Mouse (Mus musculus): ENCODE measurements around the gene Csk. TPM values are rescaled to one million over a fixed set of nuclear protein-coding genes. Genes with fewer than 3 reads are reported as not detected.

The Csk gene
- polyA plus RNA-seq, 1 experiment from 2014 or later = 28.0 TPM

- H3K9ac ChIP-seq (ENCODE audit: low read length) = peak overlapping the region; percentile 96
- no peak for ATAC-seq (replicated peaks; ENCODE audit: low FRiP score, low TSS enrichment, low read depth)
Observed at GRCm38 (mm10) chr9:57644442-57644943, 8.9 kb downstream of the Csk start.

GRCm38 (mm10) chr9:57643856-57644180 lies 9.6 kb downstream of the Csk start:
- H3K9ac ChIP-seq (ENCODE audit: low read length) = peak overlapping the region; percentile 96
- peaks cover 7% of the 10 kb centered on the region for H3K36me3 ChIP-seq (ENCODE audit: control insufficient read depth, insufficient read depth, low read length)
- H3K27me3 ChIP-seq (replicated peaks; ENCODE audit: control insufficient read depth, insufficient read depth, low read length) = no peaks in the 10 kb centered on the region
- ATAC-seq (replicated peaks; ENCODE audit: low FRiP score, low TSS enrichment, low read depth) = no peak
- WGBS = 35% methylated on average over 7 of the region's 7 CpGs
- peak overlapping the region; percentile 88 for H3K4me3 ChIP-seq (ENCODE audit: low read depth, low read length)
- peaks cover 48% of the 10 kb centered on the region for H3K4me1 ChIP-seq (replicated peaks; ENCODE audit: control insufficient read depth, insufficient read depth, low read length)
- H3K9me3 ChIP-seq (ENCODE audit: control insufficient read depth, low read length) = no peaks in the 10 kb centered on the region
- peak overlapping the region; percentile 71 for H3K4me2 ChIP-seq (ENCODE audit: low read length)
- DNase-seq (ENCODE audit: low spot score) = no peak
- no peak overlapping the region for H3K27ac ChIP-seq (ENCODE audit: low read depth)

More at GRCm38 (mm10) chr9:57644442-57644943, 8.9 kb downstream of the Csk start:
- Histone ChIP-seq H3K4me3 (ENCODE audit: low read depth, low read length) (peak overlapping the region; percentile 88), H3K36me3 (ENCODE audit: control insufficient read depth, insufficient read depth, low read length) (peaks cover 7% of the 10 kb centered on the region), H3K27me3 (replicated peaks; ENCODE audit: control insufficient read depth, insufficient read depth, low read length) (no peaks in the 10 kb centered on the region), H3K9me3 (ENCODE audit: control insufficient read depth, low read length) (no peaks in the 10 kb centered on the region), H3K4me1 (replicated peaks; ENCODE audit: control insufficient read depth, insufficient read depth, low read length) (peaks cover 41% of the 10 kb centered on the region), H3K27ac (ENCODE audit: low read depth) (peak overlapping the region; percentile 96; the same call in 1 of the 2 replicates), H3K4me2 (ENCODE audit: low read length) (peak overlapping the region; percentile 71)
- DNase-seq (ENCODE audit: low spot score) = no peak
- under 1% methylated on average over 18 of the region's 18 CpGs for WGBS

DNA sequence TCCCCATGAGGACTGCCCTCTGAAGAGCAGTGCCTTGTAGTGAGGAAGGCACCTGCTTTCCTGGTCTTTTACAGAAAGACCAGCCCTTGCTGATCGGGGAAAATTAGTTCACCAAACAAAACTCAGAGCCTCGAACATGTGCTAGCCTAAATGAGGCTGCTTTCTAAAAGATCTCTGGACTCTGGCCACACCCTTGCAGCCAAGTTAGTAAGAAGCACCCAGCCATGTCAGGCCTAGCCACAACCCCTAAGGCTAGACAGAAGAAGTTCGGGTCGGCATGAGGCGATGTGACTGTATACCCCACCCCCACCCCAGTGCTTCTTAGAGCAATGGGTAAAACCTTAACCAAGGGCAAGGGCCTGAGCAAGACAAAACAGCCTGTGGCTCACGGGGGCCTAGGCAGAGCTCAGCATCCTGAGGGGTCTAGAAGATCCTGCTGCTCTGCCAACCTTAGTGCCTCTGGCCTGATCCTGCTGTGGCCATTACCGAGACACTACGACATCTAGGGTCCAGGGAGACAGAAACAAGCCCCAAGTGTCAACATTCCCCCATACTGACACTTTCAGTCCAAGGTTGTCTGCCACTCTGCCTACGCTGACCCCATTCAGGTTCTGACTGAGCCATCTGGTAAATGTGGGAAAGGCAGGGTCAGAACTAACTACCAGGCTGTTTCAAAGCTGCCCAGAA lies 10.1 kb downstream of the Csk start:
- Histone ChIP-seq H3K27ac (ENCODE audit: low read depth) (no peak overlapping the region), H3K27me3 (replicated peaks; ENCODE audit: control insufficient read depth, insufficient read depth, low read length) (no peaks in the 10 kb centered on the region), H3K4me2 (ENCODE audit: low read length) (peak overlapping the region; percentile 71), H3K36me3 (ENCODE audit: control insufficient read depth, insufficient read depth, low read length) (peaks cover 7% of the 10 kb centered on the region), H3K4me1 (replicated peaks; ENCODE audit: control insufficient read depth, insufficient read depth, low read length) (peaks cover 53% of the 10 kb centered on the region), H3K9ac (ENCODE audit: low read length) (peak overlapping the region; percentile 96), H3K4me3 (ENCODE audit: low read depth, low read length) (peak overlapping the region; percentile 88), H3K9me3 (ENCODE audit: control insufficient read depth, low read length) (no peaks in the 10 kb centered on the region)
- no peak for DNase-seq (ENCODE audit: low spot score)
- 62% methylated on average over 9 of the region's 9 CpGs for WGBS
- ATAC-seq (replicated peaks; ENCODE audit: low FRiP score, low TSS enrichment, low read depth) = no peak

GRCm38 (mm10) chr9:57641775-57642550 lies 11.5 kb downstream of the Csk start:
- Histone ChIP-seq H3K4me2 (ENCODE audit: low read length) (no peak overlapping the region), H3K9me3 (ENCODE audit: control insufficient read depth, low read length) (no peaks in the 10 kb centered on the region), H3K27me3 (replicated peaks; ENCODE audit: control insufficient read depth, insufficient read depth, low read length) (no peaks in the 10 kb centered on the region), H3K27ac (ENCODE audit: low read depth) (no peak overlapping the region), H3K4me1 (replicated peaks; ENCODE audit: control insufficient read depth, insufficient read depth, low read length) (peaks cover 66% of the 10 kb centered on the region), H3K9ac (ENCODE audit: low read length) (no peak overlapping the region), H3K4me3 (ENCODE audit: low read depth, low read length) (no peak overlapping the region), H3K36me3 (ENCODE audit: control insufficient read depth, insufficient read depth, low read length) (peaks cover 7% of the 10 kb centered on the region)
- no peak for DNase-seq (ENCODE audit: low spot score)
- ATAC-seq (replicated peaks; ENCODE audit: low FRiP score, low TSS enrichment, low read depth) = no peak
- 85% methylated on average over 13 of the region's 13 CpGs for WGBS

DNA sequence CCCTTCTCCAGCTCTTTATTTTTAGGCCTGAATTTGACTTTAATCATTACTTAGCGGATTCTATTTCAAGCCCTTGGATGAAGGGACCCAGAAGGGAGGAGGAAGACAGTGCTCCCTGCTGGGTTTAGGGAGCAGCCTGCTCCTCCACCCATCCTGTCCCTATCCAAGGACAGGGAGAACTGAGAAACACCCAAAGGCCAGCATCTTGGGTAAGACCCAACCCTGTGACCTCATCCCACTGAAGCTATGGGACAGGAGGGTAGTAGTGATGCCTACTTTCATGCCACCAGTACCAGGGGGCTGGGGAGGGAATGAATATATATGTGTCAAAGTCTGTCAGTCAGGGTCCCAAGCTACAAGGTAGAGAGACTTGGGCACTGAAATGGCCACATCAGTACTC lies 12.4 kb downstream of the Csk start:
- peaks cover 10% of the 10 kb centered on the region for H3K36me3 ChIP-seq (ENCODE audit: control insufficient read depth, insufficient read depth, low read length)
- H3K27me3 ChIP-seq (replicated peaks; ENCODE audit: control insufficient read depth, insufficient read depth, low read length) = no peaks in the 10 kb centered on the region
- no peak overlapping the region for H3K4me3 ChIP-seq (ENCODE audit: low read depth, low read length)
- H3K27ac ChIP-seq (ENCODE audit: low read depth) = peak overlapping the region; percentile 81; the same call in 1 of the 2 replicates
- DNase-seq (ENCODE audit: low spot score) (no peak), ATAC-seq (replicated peaks; ENCODE audit: low FRiP score, low TSS enrichment, low read depth) (no peak)
- 63% methylated on average over 1 of the region's 1 CpGs for WGBS
- H3K9ac ChIP-seq (ENCODE audit: low read length) = no peak overlapping the region
- peak overlapping the region; percentile 46 for H3K4me2 ChIP-seq (ENCODE audit: low read length)
- no peaks in the 10 kb centered on the region for H3K9me3 ChIP-seq (ENCODE audit: control insufficient read depth, low read length)
- peaks cover 68% of the 10 kb centered on the region for H3K4me1 ChIP-seq (replicated peaks; ENCODE audit: control insufficient read depth, insufficient read depth, low read length)

- Histone ChIP-seq H3K9me3 (ENCODE audit: control insufficient read depth, low read length) (no peaks in the 10 kb centered on the region), H3K27ac (ENCODE audit: low read depth) (peak overlapping the region; percentile 81), H3K4me1 (replicated peaks; ENCODE audit: control insufficient read depth, insufficient read depth, low read length) (peaks cover 65% of the 10 kb centered on the region), H3K36me3 (ENCODE audit: control insufficient read depth, insufficient read depth, low read length) (peaks cover 10% of the 10 kb centered on the region), H3K27me3 (replicated peaks; ENCODE audit: control insufficient read depth, insufficient read depth, low read length) (no peaks in the 10 kb centered on the region), H3K9ac (ENCODE audit: low read length) (peak overlapping the region; percentile 29), H3K4me3 (ENCODE audit: low read depth, low read length) (peak overlapping the region; percentile 25; the same call in 1 of the 2 replicates), H3K4me2 (ENCODE audit: low read length) (peak overlapping the region; percentile 46)
- 4% methylated on average over 15 of the region's 15 CpGs for WGBS
- peak; percentile 75 for DNase-seq (ENCODE audit: low spot score)
- ATAC-seq (replicated peaks; ENCODE audit: low FRiP score, low TSS enrichment, low read depth) = peak; percentile 28
Observed at GRCm38 (mm10) chr9:57640384-57640783, 13.0 kb downstream of the Csk start.

- 69% methylated on average over 5 of the region's 5 CpGs for WGBS
- H3K4me3 ChIP-seq (ENCODE audit: low read depth, low read length) = 0 out of 2 replicates have a peak overlapping the region, but pooled peaks have one; percentile 25
- H3K27ac ChIP-seq (ENCODE audit: low read depth) = peak overlapping the region; percentile 81
- ATAC-seq (replicated peaks; ENCODE audit: low FRiP score, low TSS enrichment, low read depth) = no peak
- no peaks in the 10 kb centered on the region for H3K27me3 ChIP-seq (replicated peaks; ENCODE audit: control insufficient read depth, insufficient read depth, low read length)
- H3K9ac ChIP-seq (ENCODE audit: low read length) = peak overlapping the region; percentile 29
- H3K4me2 ChIP-seq (ENCODE audit: low read length) = peak overlapping the region; percentile 46
- H3K4me1 ChIP-seq (replicated peaks; ENCODE audit: control insufficient read depth, insufficient read depth, low read length) = peaks cover 65% of the 10 kb centered on the region
- peaks cover 10% of the 10 kb centered on the region for H3K36me3 ChIP-seq (ENCODE audit: control insufficient read depth, insufficient read depth, low read length)
- no peaks in the 10 kb centered on the region for H3K9me3 ChIP-seq (ENCODE audit: control insufficient read depth, low read length)
- no peak for DNase-seq (ENCODE audit: low spot score)
Observed at GRCm38 (mm10) chr9:57639661-57640328, 13.6 kb downstream of the Csk start.

- H3K36me3 ChIP-seq (ENCODE audit: control insufficient read depth, insufficient read depth, low read length) = peaks cover 16% of the 10 kb centered on the region
- peak overlapping the region; percentile 81 for H3K27ac ChIP-seq (ENCODE audit: low read depth)
- peak overlapping the region; percentile 42 for H3K4me2 ChIP-seq (ENCODE audit: low read length)
- peaks cover 61% of the 10 kb centered on the region for H3K4me1 ChIP-seq (replicated peaks; ENCODE audit: control insufficient read depth, insufficient read depth, low read length)
- no peak overlapping the region for H3K4me3 ChIP-seq (ENCODE audit: low read depth, low read length)
- peak; percentile 53 for ATAC-seq (replicated peaks; ENCODE audit: low FRiP score, low TSS enrichment, low read depth)
- no peaks in the 10 kb centered on the region for H3K27me3 ChIP-seq (replicated peaks; ENCODE audit: control insufficient read depth, insufficient read depth, low read length)
- H3K9me3 ChIP-seq (ENCODE audit: control insufficient read depth, low read length) = no peaks in the 10 kb centered on the region
- 30% methylated on average over 8 of the region's 8 CpGs for WGBS
- DNase-seq (ENCODE audit: low spot score) = no peak
- H3K9ac ChIP-seq (ENCODE audit: low read length) = peak overlapping the region; percentile 18; the same call in 1 of the 2 replicates
Observed at GRCm38 (mm10) chr9:57638651-57639459, 14.6 kb downstream of the Csk start.

Measured in intestine, embryonic 14.5 days (tissue).